Mouse (Mus musculus) liver, postnatal 0 days (tissue): ENCODE data around the gene Ostf1.

Experiments
- CTCF ChIP-seq: sonication (generic); IDR thresholded peaks from 2 replicates; pipeline ENCODE4 v1.5.1; 2016; ENCODE audit warnings: antibody characterized with exemption, low read depth
- EP300 ChIP-seq: IDR thresholded peaks from 2 replicates; pipeline ENCODE4 v1.6.1; 2016; ENCODE audit warnings: antibody characterized with exemption, low read depth, mild to moderate bottlenecking

- no peak for TF ChIP-seq EP300
- no peak for TF ChIP-seq CTCF
Measured at GRCm38 (mm10) chr19:18632231-18633185, 885 bp upstream of the Ostf1 start.
